Mouse (Mus musculus) kidney, postnatal 14 days (tissue): ENCODE measurements around the gene Eif4a1.
"Not testable (repeated sequence)": the region's sequence is repeated elsewhere in the genome, so short reads cannot be mapped to it uniquely, and the experiment has no call there.

Experiments
- DNase-seq: peaks from one replicate; pipeline ENCODE4 v3.0.0; 2022; ENCODE audit warnings: mixed read lengths

Eif4a1 gene

DNA sequence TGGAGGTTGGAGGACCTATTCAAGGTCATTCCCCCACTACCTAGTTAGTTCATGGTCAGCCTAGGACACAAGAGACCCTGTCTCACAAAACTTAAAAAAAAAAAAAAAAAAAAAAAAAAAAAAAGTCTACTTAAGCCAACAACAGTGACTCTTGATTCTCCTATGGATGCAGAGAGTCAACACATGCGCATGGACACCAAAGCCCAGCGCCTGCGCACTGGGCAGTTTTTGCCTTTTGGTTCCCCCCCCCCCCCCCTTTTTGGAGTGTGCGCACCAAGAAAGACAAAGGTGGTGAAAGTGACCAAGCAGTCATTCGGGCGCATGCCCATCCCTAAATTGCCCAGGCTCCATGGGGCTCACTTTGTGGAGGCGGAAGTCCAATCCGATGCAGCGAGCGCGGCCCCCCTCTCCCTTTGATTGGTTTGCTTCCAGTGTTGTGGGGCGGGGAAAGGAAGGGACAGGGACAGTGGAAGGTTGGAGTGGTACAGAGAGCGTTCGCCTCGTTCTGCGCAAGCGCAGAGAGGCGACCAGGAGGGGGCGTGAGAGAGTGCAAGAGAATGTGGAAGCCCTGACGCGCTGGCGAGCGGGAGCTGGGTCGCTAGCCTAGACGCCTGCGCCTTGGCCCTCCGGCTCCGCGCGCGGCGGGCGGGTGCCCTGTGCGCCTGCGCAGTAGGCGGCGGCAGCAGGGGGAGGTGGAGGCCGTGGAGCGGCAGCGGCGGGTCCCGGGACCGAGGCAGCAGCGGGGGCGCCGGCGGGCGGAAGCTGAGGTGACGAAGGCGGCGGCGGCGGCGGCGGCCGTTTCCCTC, 39.7 kb downstream of the Eif4a1 start, which contains the start of gene Fxr2:
TSS of gene Fxr2 (plus strand) at position 707 of the 806 bp plus-strand sequence.
- DNase-seq = peak; percentile 100

- peak; percentile 29 for DNase-seq
These were observed 42.4 kb downstream of the Eif4a1 start for GRCm38 (mm10) chr11:69629802-69630201.

- peak; percentile 83 for DNase-seq
These were observed 43.9 kb downstream of the Eif4a1 start for GRCm38 (mm10) chr11:69628286-69628685.

DNA sequence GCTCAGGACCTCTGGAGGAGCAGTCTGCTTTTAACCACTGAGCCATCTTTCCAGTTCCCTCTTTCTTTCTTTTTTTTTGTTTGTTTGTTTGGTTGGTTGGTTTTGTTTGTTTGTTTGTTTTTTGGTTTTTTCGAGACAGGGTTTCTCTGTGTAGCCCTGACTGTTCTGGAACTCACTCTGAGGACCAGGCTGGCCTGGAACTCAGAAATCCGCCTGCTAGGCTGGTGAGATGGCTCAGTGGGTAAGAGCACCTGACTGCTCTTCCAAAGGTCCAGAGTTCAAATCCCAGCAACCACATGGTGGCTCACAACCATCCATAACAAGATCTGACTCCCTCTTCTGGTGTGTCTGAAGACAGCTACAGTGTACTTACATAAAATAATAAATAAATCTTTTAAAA, 47.9 kb downstream of the Eif4a1 start:
- not testable (repeated sequence) for DNase-seq

- DNase-seq = no peak
These were observed 49.2 kb downstream of the Eif4a1 start for GRCm38 (mm10) chr11:69623006-69623405.

DNA sequence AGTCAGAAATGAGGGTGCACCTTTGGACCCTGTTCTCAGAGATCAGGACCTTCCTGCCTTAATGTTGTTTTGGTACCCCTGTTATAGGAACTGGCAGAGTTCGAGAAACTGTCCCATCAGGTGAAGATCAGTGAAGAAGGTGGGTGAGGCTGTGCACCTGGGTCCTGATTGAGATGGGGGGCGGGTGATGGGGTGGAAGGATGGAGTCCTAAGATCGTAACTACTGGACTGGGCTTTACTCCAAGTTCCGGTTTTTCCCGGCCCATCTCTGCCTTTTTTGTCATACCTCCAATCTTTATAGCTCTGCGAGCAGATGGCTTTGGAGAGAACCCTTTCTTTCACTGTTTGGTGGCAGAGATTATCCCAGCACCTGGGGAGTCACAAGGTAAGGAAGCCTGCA, 49.8 kb downstream of the Eif4a1 start:
- DNase-seq = peak; percentile 30

- peak; percentile 77 for DNase-seq
These were observed 50.5 kb downstream of the Eif4a1 start, which contains the start of gene Sat2 for GRCm38 (mm10) chr11:69621571-69622268. Sat2 (plus strand) TSS chr11:69622024.

- DNase-seq = no peak
These were observed 51.7 kb downstream of the Eif4a1 start for GRCm38 (mm10) chr11:69620394-69621081.

DNA sequence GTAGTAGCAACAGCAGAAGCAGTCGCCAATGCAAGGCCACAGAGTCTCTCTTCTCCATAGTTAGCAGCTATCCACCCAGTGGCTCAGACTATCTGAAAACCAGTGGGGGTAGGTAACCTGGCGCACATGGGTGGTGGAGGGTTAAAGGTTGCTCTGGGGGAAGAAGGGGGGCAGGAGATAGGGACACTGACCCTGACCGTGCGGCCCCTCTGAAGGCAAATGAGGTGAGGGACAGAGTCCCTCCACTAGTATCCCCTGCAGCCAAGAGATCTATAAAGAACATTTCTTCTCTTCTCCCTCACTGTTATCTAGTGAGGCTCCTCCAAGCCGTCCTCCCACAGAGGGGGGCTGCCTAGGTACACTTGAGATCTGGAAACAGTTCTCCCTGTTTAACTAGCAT, 54.4 kb downstream of the Eif4a1 start, which contains the start of gene Shbg:
TSS of gene Shbg (minus strand) at position 101 of the 400 bp plus-strand sequence.
- DNase-seq = no peak
